Mouse (Mus musculus) Patski (cell line): ENCODE results near the gene Zbtb8os. TPM values are rescaled to one million over a fixed set of nuclear protein-coding genes. Genes with fewer than 3 reads are reported as not detected.
A peak's percentile ranks its signal among the peaks of the same experiment; 100 is the strongest.
"Not testable (repeated sequence)": the region's sequence is repeated elsewhere in the genome, so short reads cannot be mapped to it uniquely, and the experiment has no call there.

Experiments
- ATAC-seq: fragments of 100-300 bp; one replicate; pipeline ENCODE4 v1.8.0; 2021
- CTCF ChIA-PET: fragments of 350-600 bp; sonication (Branson Sonifier 250); formaldehyde crosslinking; loops from one replicate; lab custom pipeline; 2022; ENCODE audit warnings: inconsistent platforms; lab: Charles Lee
- POLR2A ChIA-PET: fragments of 350-600 bp; sonication (Branson Sonifier 250); formaldehyde crosslinking; loops from one replicate; lab custom pipeline; 2022; ENCODE audit warnings: antibody characterized with exemption, inconsistent platforms; lab: Charles Lee
- DNase-seq: peaks from one replicate; pipeline ENCODE4 v3.0.0-alpha.2; 2011; ENCODE audit warnings: low read depth, low spot score
- H3K27me3 ChIP-seq: fragments of 371-371 bp; one replicate; pipeline ENCODE4 v1.5.1; 2021
- CTCF ChIP-seq: fragments of 100-300 bp; IDR thresholded peaks from one replicate; pipeline ENCODE4 v1.5.1; 2021
- in situ Hi-C: fragments of 300-500 bp; cut with MboI; formaldehyde crosslinking; loops from 3 replicates; pipeline ENCODE4 v1.11.1; 2018; ENCODE audit warnings: low pct_unique_long_range_greater_than_20kb, mixed read lengths
- polyA plus RNA-seq: library from polyadenylated mRNA; unstranded; gene quantifications from one replicate; pipeline ENCODE4 v1.2.3, GENCODE M21; 2021

The Zbtb8os gene
- polyA plus RNA-seq, 1 experiment from 2014 or later = 68.4 TPM

GRCm38 (mm10) chr4:129354236-129354635, 18.7 kb downstream of the Zbtb8os start:
- in situ Hi-C loops = loop anchor here (5.0 kb wide), 1 partner anchor 103 kb away; no protein-coding TSS in a partner anchor
- CTCF ChIA-PET = no interaction called here
- DNase-seq (no peak), ATAC-seq (no peak)
- no peak for TF ChIP-seq CTCF
- POLR2A ChIA-PET = no interaction called here
- H3K27me3 ChIP-seq = no peaks in the 10 kb centered on the region

- no peaks in the 10 kb centered on the region for H3K27me3 ChIP-seq
- in situ Hi-C loops = no loop called here
- no peak for TF ChIP-seq CTCF
- ChIA-PET POLR2A (no interaction called here), CTCF (no interaction called here)
- no peak for DNase-seq
- no peak for ATAC-seq
Measured at GRCm38 (mm10) chr4:129357613-129358163, 22.2 kb downstream of the Zbtb8os start.

- DNase-seq, in situ Hi-C loops, POLR2A ChIA-PET, ATAC-seq, H3K27me3 ChIP-seq, CTCF ChIA-PET: not testable (repeated sequence)
Measured at GRCm38 (mm10) chr4:129362238-129362637, 26.7 kb downstream of the Zbtb8os start.

- DNase-seq = no peak
Measured at GRCm38 (mm10) chr4:129362771-129363170, 27.3 kb downstream of the Zbtb8os start.

GRCm38 (mm10) chr4:129363463-129363862, 28.0 kb downstream of the Zbtb8os start:
- H3K27me3 ChIP-seq = no peaks in the 10 kb centered on the region
- ChIA-PET CTCF (no interaction called here), POLR2A (no interaction called here)
- in situ Hi-C loops = no loop called here
- ATAC-seq (no peak), DNase-seq (no peak)
- no peak for TF ChIP-seq CTCF

More at GRCm38 (mm10) chr4:129362771-129363170, 27.3 kb downstream of the Zbtb8os start:
- CTCF ChIA-PET = no interaction called here
- no peak for ATAC-seq
- in situ Hi-C loops = no loop called here
- no peaks in the 10 kb centered on the region for H3K27me3 ChIP-seq
- no peak for TF ChIP-seq CTCF
- POLR2A ChIA-PET = no interaction called here

- CTCF ChIA-PET = no interaction called here
- no peak for DNase-seq
- POLR2A ChIA-PET = no interaction called here
- H3K27me3 ChIP-seq = no peaks in the 10 kb centered on the region
- ATAC-seq = no peak
- no peak for TF ChIP-seq CTCF
- in situ Hi-C loops = no loop called here
Measured at GRCm38 (mm10) chr4:129364379-129364778, 28.9 kb downstream of the Zbtb8os start.

- TF ChIP-seq CTCF = no peak
Measured at GRCm38 (mm10) chr4:129365224-129365623, 29.7 kb downstream of the Zbtb8os start.

GRCm38 (mm10) chr4:129371391-129371790, 35.9 kb downstream of the Zbtb8os start:
- no peaks in the 10 kb centered on the region for H3K27me3 ChIP-seq
- ATAC-seq (no peak), DNase-seq (no peak)
- peak; percentile 25 for TF ChIP-seq CTCF
- ChIA-PET CTCF (no interaction called here), POLR2A (no interaction called here)
- in situ Hi-C loops = no loop called here

More at GRCm38 (mm10) chr4:129365224-129365623, 29.7 kb downstream of the Zbtb8os start:
- in situ Hi-C loops = no loop called here
- ChIA-PET CTCF (no interaction called here), POLR2A (no interaction called here)
- DNase-seq = no peak
- no peak for ATAC-seq
- H3K27me3 ChIP-seq = no peaks in the 10 kb centered on the region

- in situ Hi-C loops = no loop called here
- DNase-seq (no peak), ATAC-seq (no peak)
- H3K27me3 ChIP-seq = no peaks in the 10 kb centered on the region
- ChIA-PET CTCF (interaction anchor here (1.6 kb wide), 1 partner anchor 15 kb away, joined by 3 read pairs; no protein-coding TSS in a partner anchor), POLR2A (no interaction called here)
- TF ChIP-seq CTCF = no peak
Measured at GRCm38 (mm10) chr4:129373202-129373976, 37.9 kb downstream of the Zbtb8os start.

- in situ Hi-C loops = no loop called here
- no peak for DNase-seq
- no peaks in the 10 kb centered on the region for H3K27me3 ChIP-seq
- ATAC-seq = no peak
- CTCF ChIA-PET = interaction anchor here (1.6 kb wide), 1 partner anchor 14 kb away, joined by 3 read pairs; no protein-coding TSS in a partner anchor
- TF ChIP-seq CTCF = no peak
- POLR2A ChIA-PET = no interaction called here
Measured at GRCm38 (mm10) chr4:129374219-129374755, 38.8 kb downstream of the Zbtb8os start.

- H3K27me3 ChIP-seq = no peaks in the 10 kb centered on the region
- ATAC-seq (no peak), DNase-seq (no peak)
- no peak for TF ChIP-seq CTCF
- CTCF ChIA-PET = no interaction called here
- in situ Hi-C loops = no loop called here
- POLR2A ChIA-PET = no interaction called here
Measured at GRCm38 (mm10) chr4:129375000-129375399, 39.5 kb downstream of the Zbtb8os start.
